Mouse (Mus musculus) cortical plate, adult 2 months (tissue): ENCODE results near the gene Dnajb4.

Experiments
- CTCF ChIP-seq: fragments of 200-500 bp; IDR thresholded peaks from 2 replicates; pipeline ENCODE4 v1.5.1; 2011; ENCODE audit warnings: mild to moderate bottlenecking, control low read depth, low read length; ENCODE audit not compliant: insufficient read depth; ENCODE audit errors: extremely low read depth
- POLR2A ChIP-seq: fragments of 200-500 bp; IDR thresholded peaks from 2 replicates; pipeline ENCODE4 v1.6.1; 2011; ENCODE audit warnings: mild to moderate bottlenecking, low read length, control low read depth; ENCODE audit not compliant: insufficient read depth; ENCODE audit errors: extremely low read depth

DNA sequence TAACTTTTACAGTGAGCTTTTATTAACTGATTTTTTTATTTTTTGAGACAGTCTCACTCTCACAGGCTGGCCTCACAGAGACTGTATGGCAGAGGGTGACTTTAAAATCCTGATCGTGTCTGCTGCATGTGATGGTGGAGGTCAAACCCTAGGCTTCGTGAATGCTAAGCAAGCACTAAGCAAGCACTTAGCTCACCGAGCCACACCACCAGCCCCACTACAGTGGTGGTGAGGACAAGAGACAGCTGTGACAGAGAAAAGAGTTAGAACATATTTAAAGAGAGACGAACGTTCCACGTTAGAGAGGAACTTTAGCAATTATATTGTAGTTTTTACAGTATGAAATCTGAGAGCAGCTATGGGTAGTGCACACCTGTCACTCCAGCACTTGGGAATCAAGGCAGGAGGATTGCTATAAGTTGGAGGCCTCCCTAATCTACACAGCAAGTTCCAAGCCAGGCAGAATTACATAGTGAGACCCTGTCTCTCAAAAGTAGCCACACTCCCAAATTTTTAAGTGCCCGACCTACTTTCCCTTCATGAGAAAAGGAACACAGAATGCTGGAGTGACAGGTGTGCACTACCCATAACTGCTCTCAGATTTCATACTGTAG lies 37.7 kb downstream of the Dnajb4 start:
- no peak for TF ChIP-seq POLR2A
- no peak for TF ChIP-seq CTCF
